Mouse (Mus musculus): ENCODE measurements around the gene Tctex1d2.

DNA sequence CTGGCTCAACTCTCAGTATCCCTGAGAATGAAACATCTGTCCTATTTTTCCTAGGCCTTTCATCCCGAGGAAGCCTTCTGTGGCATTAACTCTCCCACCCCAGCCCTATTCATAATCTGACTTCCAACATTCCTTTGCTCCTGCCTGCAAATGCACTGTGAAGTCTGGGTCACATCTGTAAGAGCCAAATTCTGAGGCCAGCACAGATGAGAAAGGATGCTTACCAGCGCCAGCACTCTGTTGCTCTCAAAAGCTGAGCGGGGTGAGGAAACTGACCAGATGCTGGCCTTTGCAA, 23.0 kb upstream of the Tctex1d2 start:
- no peak for TF ChIP-seq CTCF (IDR thresholded peaks at IDR 0.05; ENCODE audit: control insufficient read depth, insufficient read depth, insufficient replicate concordance, low read depth, low read length)
- no peak for TF ChIP-seq POLR2A (IDR thresholded peaks at IDR 0.05; ENCODE audit: control insufficient read depth, low read depth, low read length)

Measured in testis, adult 2 months (tissue).